Mouse (Mus musculus) limb, embryonic 13.5 days (tissue): Measurements from ENCODE around the gene Mmaa. TPM values are rescaled to one million over a fixed set of nuclear protein-coding genes. Genes with fewer than 3 reads are reported as not detected.

Experiments used
- ATAC-seq: fragments of 200-750 bp; cut with Nextera tagmentation; 2 replicates; pipeline ENCODE4 v1.8.0; 2017; ENCODE audit warnings: low read depth, moderate number of reproducible peaks, moderate TSS enrichment; ENCODE audit not compliant: low FRiP score
- H3K27ac ChIP-seq: fragments of 300-500 bp; sonication (generic); 2 replicates; pipeline ENCODE4 v1.5.1; 2015; ENCODE audit warnings: inconsistent platforms, mild to moderate bottlenecking, moderate library complexity
- H3K27me3 ChIP-seq: fragments of 300-500 bp; sonication (generic); 2 replicates; pipeline ENCODE4 v1.6.1; 2015; ENCODE audit warnings: mild to moderate bottlenecking, inconsistent platforms
- H3K36me3 ChIP-seq: fragments of 300-500 bp; sonication (generic); 2 replicates; pipeline ENCODE4 v1.6.1; 2015; ENCODE audit warnings: inconsistent platforms, mild to moderate bottlenecking, moderate library complexity
- H3K4me1 ChIP-seq: fragments of 300-500 bp; sonication (generic); 2 replicates; pipeline ENCODE4 v1.6.1; 2015; ENCODE audit warnings: inconsistent platforms
- H3K4me2 ChIP-seq: fragments of 300-500 bp; sonication (generic); replicated peaks from 2 replicates; pipeline ENCODE4 v1.6.1; 2015; ENCODE audit warnings: inconsistent platforms, mild to moderate bottlenecking, moderate library complexity
- H3K4me3 ChIP-seq: fragments of 300-500 bp; sonication (generic); 2 replicates; pipeline ENCODE4 v1.5.1; 2015; ENCODE audit warnings: moderate library complexity, mild to moderate bottlenecking, inconsistent platforms
- H3K9ac ChIP-seq: fragments of 300-500 bp; sonication (generic); 2 replicates; pipeline ENCODE4 v1.6.1; 2015; ENCODE audit warnings: mild to moderate bottlenecking, inconsistent platforms
- H3K9me3 ChIP-seq: fragments of 300-500 bp; sonication (generic); 2 replicates; pipeline ENCODE4 v1.6.1; 2016; ENCODE audit warnings: inconsistent platforms
- WGBS: fragments of 180-500 bp; shearing (Covaris S2); methylation state at CpG from one replicate; pipeline ENCODE4 v1.1.7; 2015; 5-methylcytosine and 5-hydroxymethylcytosine counted together
- polyA plus RNA-seq: library from polyadenylated mRNA; unstranded; fragments of >200 nt; fragmentation: Nextera tagmentation; extraction: Ambion mirVana; gene quantifications from 2 replicates; pipeline ENCODE4 v1.2.1, GENCODE M21; 2015

The Mmaa gene
- polyA plus RNA-seq, 1 experiment from 2014 or later: 21.3 TPM

DNA sequence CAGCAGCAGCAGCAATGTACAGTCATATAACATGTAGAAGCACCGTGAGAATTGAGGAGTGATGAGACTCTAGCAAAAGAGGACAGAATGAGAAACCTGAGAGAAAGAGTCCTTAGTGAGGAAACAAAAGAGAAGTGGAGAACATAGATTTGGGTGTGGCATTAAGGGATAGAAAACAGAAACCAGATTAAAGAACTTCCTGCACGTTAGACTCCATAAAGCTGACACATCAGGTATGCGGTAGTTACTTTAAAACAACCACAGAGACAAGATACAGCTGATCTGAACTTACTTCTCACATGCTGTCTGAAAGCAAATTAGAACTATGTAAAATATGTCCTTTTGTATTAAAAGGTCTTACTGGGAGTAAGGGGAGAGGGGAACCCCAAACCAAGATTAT lies 8.3 kb downstream of the Mmaa start:
- no peaks in the 10 kb centered on the region for H3K9me3 ChIP-seq
- peaks cover 7% of the 10 kb centered on the region for H3K4me1 ChIP-seq
- no peak overlapping the region for H3K4me3 ChIP-seq
- ATAC-seq: no peak
- 88% methylated on average over 3 of the region's 3 CpGs for WGBS
- H3K9ac ChIP-seq: no peak overlapping the region
- no peak overlapping the region for H3K27ac ChIP-seq
- no peak overlapping the region for H3K4me2 ChIP-seq
- H3K27me3 ChIP-seq: no peaks in the 10 kb centered on the region
- H3K36me3 ChIP-seq: peaks cover 16% of the 10 kb centered on the region

DNA sequence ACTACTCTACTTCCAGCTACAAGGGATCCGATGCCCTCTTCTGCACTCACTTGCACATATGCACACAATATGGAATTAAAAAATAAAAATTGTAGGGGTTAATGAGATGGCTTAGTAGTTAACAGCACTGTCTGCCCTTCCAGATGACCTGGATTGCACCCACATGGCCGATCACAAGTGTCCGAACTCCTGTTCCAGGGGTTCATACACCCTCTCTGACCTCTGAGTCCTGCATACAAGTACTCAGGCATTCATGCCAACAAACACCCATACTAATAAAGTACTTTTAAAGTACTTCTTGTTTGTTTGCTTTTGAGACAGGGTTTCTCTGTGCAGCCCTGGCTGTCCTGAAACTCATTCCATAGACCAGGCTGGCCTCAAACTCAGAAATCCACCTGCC lies 10.1 kb downstream of the Mmaa start:
- no peaks in the 10 kb centered on the region for H3K4me1 ChIP-seq
- no peak overlapping the region for H3K4me3 ChIP-seq
- no peak overlapping the region for H3K4me2 ChIP-seq
- H3K27ac ChIP-seq: no peak overlapping the region
- ATAC-seq: no peak
- H3K27me3 ChIP-seq: no peaks in the 10 kb centered on the region
- H3K9ac ChIP-seq: no peak overlapping the region
- H3K9me3 ChIP-seq: no peaks in the 10 kb centered on the region
- 94% methylated on average over 3 of the region's 3 CpGs for WGBS
- H3K36me3 ChIP-seq: peaks cover 33% of the 10 kb centered on the region

GRCm38 (mm10) chr8:79281376-79281890 lies 13.3 kb downstream of the Mmaa start:
- no peak overlapping the region for H3K27ac ChIP-seq
- ATAC-seq: no peak
- H3K9ac ChIP-seq: no peak overlapping the region
- no peak overlapping the region for H3K4me3 ChIP-seq
- no peak overlapping the region for H3K4me2 ChIP-seq
- no peaks in the 10 kb centered on the region for H3K27me3 ChIP-seq
- WGBS: 59% methylated on average over 6 of the region's 6 CpGs
- peaks cover 58% of the 10 kb centered on the region for H3K36me3 ChIP-seq
- H3K9me3 ChIP-seq: no peaks in the 10 kb centered on the region
- 0 out of 2 replicates have a peak, but pooled peaks cover 5% of the 10 kb centered on the region for H3K4me1 ChIP-seq

DNA sequence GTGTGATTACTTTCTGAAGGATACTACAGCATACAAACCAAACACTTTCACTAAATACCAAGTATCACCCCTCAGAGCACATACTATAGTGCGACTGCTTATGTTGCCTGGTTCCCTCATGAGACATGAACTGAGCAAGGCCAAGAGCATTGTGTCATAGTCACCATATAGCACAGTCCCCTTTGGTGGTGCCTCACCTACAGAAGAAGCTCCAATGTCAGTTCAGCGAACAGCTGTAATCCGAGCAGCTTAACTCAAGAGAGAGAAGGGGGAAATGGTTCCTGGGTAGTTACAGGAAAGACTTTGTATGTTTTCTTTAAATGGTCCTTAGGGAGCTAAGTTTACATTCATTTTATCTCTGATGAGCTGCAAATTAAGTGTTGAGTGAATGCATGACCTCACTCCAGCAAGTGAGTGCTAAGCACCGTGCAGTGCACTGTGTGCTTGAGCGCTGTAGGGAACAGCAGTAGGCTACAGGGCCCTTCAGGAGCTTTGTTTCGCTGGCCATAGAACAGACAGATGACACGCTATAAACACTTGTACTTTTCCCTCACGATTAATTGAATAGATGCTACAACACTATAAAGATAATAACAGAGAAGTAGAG lies 17.4 kb downstream of the Mmaa start:
- peaks cover 83% of the 10 kb centered on the region for H3K36me3 ChIP-seq
- H3K4me3 ChIP-seq: no peak overlapping the region
- H3K27ac ChIP-seq: no peak overlapping the region
- peak; percentile 61 for ATAC-seq
- H3K27me3 ChIP-seq: no peaks in the 10 kb centered on the region
- no peaks in the 10 kb centered on the region for H3K9me3 ChIP-seq
- WGBS: 67% methylated on average over 8 of the region's 8 CpGs
- 0 out of 2 replicates have a peak, but pooled peaks cover 5% of the 10 kb centered on the region for H3K4me1 ChIP-seq
- H3K4me2 ChIP-seq: no peak overlapping the region
- no peak overlapping the region for H3K9ac ChIP-seq

DNA sequence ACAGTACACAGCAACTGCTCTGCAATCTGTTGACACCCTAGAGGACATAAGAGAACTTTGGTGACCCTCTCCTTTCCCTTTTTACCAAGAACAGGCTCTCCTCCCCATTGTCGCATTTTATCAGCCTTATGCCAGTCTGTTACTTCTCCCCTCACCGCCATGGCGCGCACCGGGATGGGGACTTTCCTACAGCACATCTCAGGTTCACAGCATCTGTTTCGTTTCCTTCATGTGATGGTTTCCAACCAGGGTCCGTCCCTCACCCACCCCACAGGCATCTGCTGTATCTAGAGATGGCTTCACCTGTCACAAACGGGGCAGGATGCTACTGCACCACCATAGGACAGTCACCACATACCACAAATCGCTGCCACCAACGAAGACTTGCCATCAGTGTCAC lies 19.8 kb downstream of the Mmaa start:
- Histone ChIP-seq H3K27ac (no peak overlapping the region), H3K9ac (no peak overlapping the region), H3K36me3 (peaks cover 88% of the 10 kb centered on the region), H3K27me3 (no peaks in the 10 kb centered on the region), H3K4me3 (no peak overlapping the region), H3K4me1 (0 out of 2 replicates have a peak, but pooled peaks cover 5% of the 10 kb centered on the region), H3K4me2 (no peak overlapping the region), H3K9me3 (no peaks in the 10 kb centered on the region)
- ATAC-seq: no peak
- 93% methylated on average over 10 of the region's 10 CpGs for WGBS

DNA sequence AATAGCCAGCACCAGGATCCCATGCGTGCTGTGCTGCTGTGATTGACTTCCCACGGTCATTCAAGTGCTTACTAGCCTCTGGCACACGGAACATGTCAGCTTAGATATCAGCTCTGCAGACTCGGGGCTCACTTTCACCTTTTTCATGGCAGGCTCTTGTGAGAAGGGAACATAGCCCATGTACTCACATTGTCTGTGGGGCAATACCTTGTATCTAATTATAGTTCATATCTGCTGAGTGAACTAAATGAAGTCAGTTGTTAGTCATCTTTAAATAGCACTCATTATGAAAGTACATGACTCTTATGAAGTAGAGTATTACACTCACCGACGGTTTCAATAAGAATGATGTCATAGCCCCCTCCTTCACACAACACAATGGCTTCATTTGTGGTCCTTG lies 21.0 kb downstream of the Mmaa start:
- Histone ChIP-seq H3K36me3 (peaks cover 91% of the 10 kb centered on the region), H3K4me1 (0 out of 2 replicates have a peak, but pooled peaks cover 5% of the 10 kb centered on the region), H3K4me3 (no peak overlapping the region), H3K9me3 (no peaks in the 10 kb centered on the region), H3K27ac (no peak overlapping the region), H3K9ac (no peak overlapping the region), H3K4me2 (no peak overlapping the region), H3K27me3 (no peaks in the 10 kb centered on the region)
- 89% methylated on average over 6 of the region's 6 CpGs for WGBS
- ATAC-seq: no peak

GRCm38 (mm10) chr8:79272676-79273075 lies 22.1 kb downstream of the Mmaa start:
- Histone ChIP-seq H3K9ac (no peak overlapping the region), H3K27me3 (no peaks in the 10 kb centered on the region), H3K4me3 (no peak overlapping the region), H3K9me3 (no peaks in the 10 kb centered on the region), H3K4me1 (0 out of 2 replicates have a peak, but pooled peaks cover 3% of the 10 kb centered on the region), H3K4me2 (no peak overlapping the region), H3K36me3 (peaks cover 93% of the 10 kb centered on the region), H3K27ac (no peak overlapping the region)
- no peak for ATAC-seq
- WGBS: 79% methylated on average over 4 of the region's 4 CpGs

DNA sequence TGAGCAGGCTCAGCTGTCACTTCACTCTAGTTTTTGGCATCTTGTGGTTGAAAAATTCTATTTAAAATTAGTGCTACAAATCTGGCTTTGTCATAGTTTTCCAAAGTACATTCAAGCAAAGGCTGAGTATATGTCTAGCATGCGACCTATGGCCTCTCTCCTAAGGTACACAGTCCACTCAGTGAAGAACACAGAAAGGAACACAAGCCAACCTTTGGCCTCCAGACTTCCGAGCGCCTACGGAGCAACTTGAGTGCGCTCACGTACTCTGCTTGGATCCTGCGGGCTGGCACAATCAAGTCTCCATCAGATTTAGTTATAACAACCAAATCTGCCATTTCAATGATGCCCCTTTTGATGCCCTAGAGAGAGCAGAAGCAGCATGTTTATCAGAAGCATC lies 25.8 kb downstream of the Mmaa start:
- H3K9ac ChIP-seq: no peak overlapping the region
- ATAC-seq: no peak
- no peaks in the 10 kb centered on the region for H3K27me3 ChIP-seq
- no peak overlapping the region for H3K27ac ChIP-seq
- H3K36me3 ChIP-seq: peaks cover 71% of the 10 kb centered on the region
- WGBS: 95% methylated on average over 7 of the region's 7 CpGs
- no peak overlapping the region for H3K4me3 ChIP-seq
- H3K4me2 ChIP-seq: no peak overlapping the region
- H3K9me3 ChIP-seq: no peaks in the 10 kb centered on the region
- H3K4me1 ChIP-seq: no peaks in the 10 kb centered on the region

DNA sequence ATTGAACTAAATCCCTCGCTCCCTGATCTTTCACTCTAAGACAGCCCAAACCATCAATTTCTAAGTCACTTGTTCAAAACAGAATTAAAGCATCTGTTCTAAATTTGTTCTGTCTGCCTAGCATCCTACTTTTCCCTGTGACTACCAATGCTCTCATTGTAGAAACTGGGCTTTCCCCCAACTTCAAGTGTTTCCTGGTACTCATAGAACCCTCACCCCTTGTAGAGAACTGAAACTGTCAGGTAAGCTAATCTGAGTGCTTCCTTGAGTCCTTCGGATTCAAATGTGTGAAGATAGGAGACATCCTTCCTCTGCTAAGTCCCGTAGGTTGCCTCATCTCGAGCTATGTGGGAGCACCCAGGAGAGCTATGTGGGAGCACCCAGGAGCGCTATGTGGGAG lies 32.8 kb downstream of the Mmaa start:
- Histone ChIP-seq H3K4me2 (no peak overlapping the region), H3K9me3 (peaks cover 4% of the 10 kb centered on the region; the same call in 1 of the 2 replicates), H3K27ac (no peak overlapping the region), H3K36me3 (peaks cover 6% of the 10 kb centered on the region), H3K27me3 (no peaks in the 10 kb centered on the region), H3K9ac (no peak overlapping the region), H3K4me3 (no peak overlapping the region), H3K4me1 (no peaks in the 10 kb centered on the region)
- no peak for ATAC-seq
- WGBS: 89% methylated on average over 5 of the region's 5 CpGs

DNA sequence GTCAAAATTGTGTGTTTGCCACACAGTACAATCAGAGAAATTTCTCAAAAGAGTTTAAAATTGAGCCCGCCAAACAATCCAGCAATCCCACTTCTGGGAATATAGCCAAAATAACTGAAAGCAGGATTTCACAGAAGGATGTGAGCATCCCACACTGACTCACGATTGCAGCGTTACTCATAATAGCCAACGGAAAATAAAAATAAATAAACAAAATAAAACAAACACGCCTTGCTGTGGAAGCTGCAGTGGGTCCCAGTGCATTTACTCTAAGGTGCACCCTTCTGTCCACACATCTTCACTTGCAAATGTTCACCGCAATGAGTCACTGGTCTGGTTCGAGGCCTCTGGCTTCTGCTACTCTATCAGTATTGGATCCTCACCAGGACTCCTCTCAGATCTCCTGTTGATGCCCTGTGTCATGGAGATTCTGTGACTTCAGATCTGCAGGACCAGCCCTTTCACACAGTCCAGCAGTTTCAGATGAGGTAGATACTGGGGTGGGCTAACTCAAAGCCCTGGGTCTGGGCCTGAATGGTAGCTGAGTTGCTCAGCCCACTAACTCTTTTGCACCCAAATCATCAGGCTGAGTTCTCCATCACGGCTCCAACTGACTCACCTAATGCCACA lies 38.5 kb downstream of the Mmaa start:
- Histone ChIP-seq H3K4me3 (no peak overlapping the region), H3K27me3 (no peaks in the 10 kb centered on the region), H3K27ac (no peak overlapping the region), H3K36me3 (no peaks in the 10 kb centered on the region), H3K4me1 (peaks cover under 1% of the 10 kb centered on the region; the same call in 1 of the 2 replicates), H3K4me2 (no peak overlapping the region), H3K9ac (no peak overlapping the region), H3K9me3 (no peaks in the 10 kb centered on the region)
- no peak for ATAC-seq
- WGBS: 79% methylated on average over 8 of the region's 8 CpGs

DNA sequence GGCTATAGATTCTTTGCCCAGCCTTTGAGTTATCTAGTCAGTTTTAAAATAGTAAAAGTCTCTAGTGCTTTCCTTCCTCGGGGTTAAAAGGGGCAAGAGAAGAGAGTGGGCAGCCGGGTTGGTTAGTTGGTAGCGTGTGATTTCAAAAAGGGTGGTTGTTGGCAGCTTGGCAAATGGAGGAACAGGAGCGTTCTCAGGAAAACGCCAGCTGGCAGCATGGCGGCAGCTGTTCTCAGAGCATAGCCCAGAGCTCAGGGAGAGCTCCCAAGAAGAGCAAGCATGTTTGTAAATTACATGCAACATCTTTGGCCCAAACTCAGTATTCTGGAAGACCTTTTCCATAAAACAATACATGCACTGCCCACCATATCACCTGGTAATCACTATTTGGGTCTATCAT lies 41.0 kb downstream of the Mmaa start:
- Histone ChIP-seq H3K9me3 (no peaks in the 10 kb centered on the region), H3K36me3 (no peaks in the 10 kb centered on the region), H3K4me1 (peaks cover 7% of the 10 kb centered on the region), H3K4me2 (no peak overlapping the region), H3K27me3 (no peaks in the 10 kb centered on the region), H3K27ac (no peak overlapping the region), H3K9ac (no peak overlapping the region), H3K4me3 (no peak overlapping the region)
- WGBS: 90% methylated on average over 6 of the region's 6 CpGs
- ATAC-seq: no peak

DNA sequence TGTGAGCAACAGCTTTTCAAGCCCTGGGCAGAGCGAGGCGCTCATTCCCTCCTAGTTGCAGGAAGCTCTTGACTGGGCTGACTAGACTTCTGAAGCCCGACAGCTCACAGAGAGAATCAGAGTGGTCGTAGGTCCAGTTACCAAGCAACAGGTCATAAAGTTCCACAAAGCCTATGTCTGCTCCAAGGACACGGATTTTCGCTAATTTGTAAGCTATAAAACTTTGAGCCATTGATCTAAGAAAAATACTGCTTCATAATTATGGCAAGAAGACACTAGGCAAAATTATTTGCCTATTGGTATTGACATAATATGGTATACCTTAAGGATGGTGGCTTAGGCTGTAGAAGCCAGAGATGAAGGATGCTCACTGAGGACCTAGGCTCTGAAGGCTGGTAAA lies 46.3 kb downstream of the Mmaa start, which contains the start of gene 1700011L22Rik:
1700011L22Rik (minus strand) TSS at position 101 of the 400 bp plus-strand sequence.
- ATAC-seq: no peak
- no peak within 1 kb of the TSS for H3K4me2 ChIP-seq
- H3K9ac ChIP-seq: no peak within 1 kb of the TSS
- H3K4me3 ChIP-seq: no peak within 1 kb of the TSS
- no peaks in the 10 kb centered on the region for H3K9me3 ChIP-seq
- H3K36me3 ChIP-seq: no peaks in the 10 kb centered on the region
- WGBS: 59% methylated on average over 6 of the region's 6 CpGs
- H3K27me3 ChIP-seq: no peaks in the 10 kb centered on the region
- H3K4me1 ChIP-seq: peaks cover 12% of the 10 kb centered on the region
- H3K27ac ChIP-seq: peak within 1 kb of the TSS; percentile 8; the same call in 1 of the 2 replicates
